Mouse (Mus musculus) right cerebral cortex, adult 18-20 months (tissue): ENCODE data around the gene Kif4.

Experiments used
- DNase-seq: peaks from one replicate; pipeline ENCODE4 v3.0.0; 2022; ENCODE audit warnings: mixed read lengths

Gene Kif4

DNA sequence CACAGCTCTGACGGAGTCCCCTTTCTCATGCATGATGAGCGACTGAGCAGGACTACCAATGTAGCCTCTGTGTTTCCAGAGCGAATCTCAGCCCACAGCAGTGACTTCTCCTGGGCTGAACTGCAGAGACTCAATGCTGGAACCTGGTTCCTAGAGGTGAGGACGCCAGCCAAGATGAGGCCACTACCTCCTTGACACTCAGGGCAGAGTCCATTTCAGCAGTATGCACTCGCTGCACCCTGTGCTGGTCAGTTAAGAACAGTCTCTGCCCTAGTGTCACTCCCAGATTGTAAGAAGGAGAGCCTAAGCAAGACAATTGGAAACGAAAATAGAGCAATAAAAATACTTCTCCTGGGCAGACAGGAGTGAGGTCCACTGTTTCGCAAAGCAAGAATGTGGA is 108.8 kb downstream of the Kif4 start:
- DNase-seq: no peak

DNA sequence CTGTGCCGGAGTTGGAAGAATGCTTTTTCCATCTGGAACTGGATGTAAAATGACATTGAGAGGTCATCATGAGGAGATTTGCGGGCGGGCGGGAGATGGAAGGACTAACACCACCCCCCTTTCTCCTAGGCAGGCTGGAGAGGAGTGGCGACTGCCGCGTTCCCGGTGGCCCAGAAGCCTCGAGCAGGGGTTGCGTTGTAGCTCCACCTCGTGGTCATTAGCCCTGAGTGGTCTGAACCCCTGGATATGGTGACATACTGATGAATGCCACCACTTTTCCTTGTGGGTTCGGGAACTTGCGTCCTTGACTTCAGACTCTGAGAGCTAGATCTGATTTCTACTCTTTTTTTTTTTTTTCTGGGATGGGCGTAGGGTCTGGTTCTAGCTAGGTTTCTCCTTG is 113.4 kb downstream of the Kif4 start:
- DNase-seq: peak; percentile 52

DNA sequence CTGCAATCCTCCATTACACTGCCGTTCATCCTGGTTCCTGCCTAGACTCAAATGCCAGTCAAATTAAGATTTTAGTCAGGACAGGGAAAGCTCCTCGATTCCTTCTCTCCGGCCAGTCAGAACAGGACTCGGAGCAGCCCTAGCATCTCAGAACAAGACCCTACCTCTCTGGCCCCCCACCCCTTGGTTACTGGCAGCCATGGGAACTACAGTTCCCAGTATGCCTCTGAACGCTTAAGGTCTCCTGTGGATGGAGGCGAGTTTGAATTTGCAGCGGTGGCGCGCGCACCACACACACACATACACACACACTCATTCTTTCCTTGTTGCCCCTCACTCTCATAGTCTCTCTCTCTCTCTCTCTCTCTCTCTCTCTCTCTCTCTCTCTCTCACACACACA is 113.9 kb downstream of the Kif4 start:
- DNase-seq: peak; percentile 12

DNA sequence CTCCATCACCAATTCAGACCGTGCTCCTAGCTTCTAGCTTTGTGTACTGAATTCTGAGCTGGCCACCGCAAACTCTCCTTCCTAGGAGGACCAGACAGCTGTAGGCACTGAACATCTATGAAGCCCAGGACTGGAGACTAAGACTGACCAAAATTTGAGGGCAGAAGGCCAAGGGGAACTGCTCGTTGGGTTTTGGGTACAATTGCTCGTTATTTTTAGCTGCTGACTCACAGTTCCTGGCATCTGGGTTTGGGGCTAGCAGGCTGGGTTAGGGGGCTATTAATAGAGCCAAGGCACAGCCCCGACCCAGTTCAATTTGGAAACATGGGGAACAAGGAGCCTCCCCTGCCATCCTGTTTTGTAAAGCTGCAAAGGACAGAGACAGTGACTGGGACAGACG is 115.2 kb downstream of the Kif4 start:
- peak; percentile 20 for DNase-seq

DNA sequence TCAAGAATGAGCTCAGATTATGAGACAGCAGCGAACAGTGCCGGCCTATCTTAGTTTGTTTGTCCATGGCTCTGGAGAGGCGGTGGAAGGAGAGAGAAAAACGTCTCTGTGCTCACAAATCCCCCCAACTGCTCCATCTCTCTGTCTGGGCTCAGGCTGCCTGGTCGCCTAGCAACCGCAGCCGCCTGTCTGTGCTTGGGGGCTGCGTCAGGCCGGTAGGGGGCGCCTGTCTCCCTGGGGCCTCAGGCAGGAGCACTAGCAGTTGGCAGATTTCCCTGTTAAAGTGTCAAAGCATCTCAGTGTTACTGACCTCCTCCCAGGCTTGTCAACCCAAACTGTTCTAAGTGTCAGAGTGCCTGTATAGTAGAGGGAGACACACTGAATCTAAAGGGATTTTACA is 116.4 kb downstream of the Kif4 start:
- peak; percentile 85 for DNase-seq

DNA sequence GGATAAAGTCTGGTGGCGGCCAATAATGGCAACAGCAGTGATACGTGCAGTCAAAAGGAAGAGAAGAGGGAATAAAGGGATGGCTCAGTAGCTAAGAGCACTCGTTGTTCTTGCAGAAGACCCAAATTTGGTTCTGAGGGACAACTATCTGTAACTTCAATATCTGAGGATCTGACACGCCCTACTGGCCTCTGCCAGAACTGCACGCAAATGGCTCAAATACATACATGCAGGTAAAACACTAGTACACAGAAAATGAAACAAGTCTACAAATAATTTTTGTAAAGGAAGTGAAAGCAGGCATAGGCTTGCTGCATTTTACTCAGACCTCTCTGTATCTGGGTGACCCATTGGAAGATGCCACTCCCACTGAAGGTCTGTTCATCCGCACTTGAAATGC is 140.3 kb downstream of the Kif4 start:
- DNase-seq: no peak

DNA sequence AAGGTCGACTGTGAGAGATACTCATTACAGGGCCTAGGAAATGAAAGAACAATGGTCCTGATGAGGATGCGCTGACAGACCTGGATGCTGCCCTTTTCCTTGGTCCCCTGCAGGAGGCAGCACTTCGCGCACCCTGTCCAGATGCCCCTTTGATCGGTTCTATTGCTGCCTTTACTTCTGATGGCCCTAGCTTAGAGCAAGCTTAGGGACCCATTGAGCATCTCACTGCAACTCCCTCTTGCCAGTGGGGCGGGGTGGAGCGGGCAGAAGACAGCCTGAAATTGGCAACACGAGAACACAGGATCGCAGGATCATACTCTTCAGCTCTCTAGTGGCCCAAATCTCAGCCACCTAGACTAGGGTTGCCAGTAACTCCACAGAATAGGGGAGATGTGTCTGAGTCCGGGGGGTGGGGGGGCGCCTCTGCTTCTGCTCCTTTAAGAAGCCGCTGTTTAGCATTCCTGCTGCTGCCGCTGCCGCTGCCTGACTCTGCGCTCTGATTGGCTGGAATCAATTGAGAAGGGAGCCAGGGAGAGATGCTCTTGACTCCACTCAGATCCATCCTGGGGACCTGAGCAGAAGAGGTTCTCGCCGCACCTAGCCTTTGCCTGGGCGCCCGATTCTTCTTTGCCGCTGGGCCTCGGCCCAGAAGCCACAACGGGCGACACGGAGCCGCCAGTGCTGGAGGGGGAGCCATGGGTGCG is 141.8 kb downstream of the Kif4 start, which contains the start of gene Dlg3:
Gene Dlg3 (plus strand): TSS at position 542 of the 704 bp plus-strand sequence.
- peak; percentile 80 for DNase-seq

DNA sequence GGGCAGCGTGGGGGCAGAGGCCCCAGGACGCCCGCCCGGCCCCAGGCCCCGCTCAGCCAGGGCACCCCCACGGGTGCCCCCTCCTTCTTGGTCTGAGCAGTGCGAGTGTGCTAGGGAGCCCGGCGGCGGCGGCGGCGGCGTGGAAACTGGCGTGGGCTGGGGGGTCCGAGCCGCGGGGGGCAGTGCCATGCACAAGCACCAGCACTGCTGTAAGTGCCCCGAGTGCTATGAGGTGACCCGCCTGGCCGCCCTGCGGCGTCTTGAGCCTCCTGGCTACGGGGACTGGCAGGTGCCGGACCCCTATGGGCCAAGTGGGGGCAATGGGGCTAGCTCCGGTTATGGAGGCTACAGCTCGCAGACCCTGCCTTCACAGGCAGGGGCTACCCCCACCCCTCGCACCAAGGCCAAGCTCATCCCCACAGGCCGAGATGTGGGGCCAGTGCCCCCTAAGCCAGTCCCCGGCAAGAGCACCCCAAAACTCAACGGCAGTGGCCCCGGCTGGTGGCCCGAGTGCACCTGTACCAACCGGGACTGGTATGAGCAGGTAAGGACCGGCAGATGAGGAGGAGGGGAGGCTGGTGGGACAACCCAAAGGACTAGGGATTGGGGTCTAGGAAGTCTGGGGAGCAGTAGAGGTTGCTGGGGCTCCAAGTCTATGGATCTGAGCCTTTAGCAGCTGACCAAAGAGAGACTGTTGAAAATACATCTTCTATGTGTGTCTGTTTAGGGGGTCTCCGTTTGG is 142.5 kb downstream of the Kif4 start:
- DNase-seq: no peak

DNA sequence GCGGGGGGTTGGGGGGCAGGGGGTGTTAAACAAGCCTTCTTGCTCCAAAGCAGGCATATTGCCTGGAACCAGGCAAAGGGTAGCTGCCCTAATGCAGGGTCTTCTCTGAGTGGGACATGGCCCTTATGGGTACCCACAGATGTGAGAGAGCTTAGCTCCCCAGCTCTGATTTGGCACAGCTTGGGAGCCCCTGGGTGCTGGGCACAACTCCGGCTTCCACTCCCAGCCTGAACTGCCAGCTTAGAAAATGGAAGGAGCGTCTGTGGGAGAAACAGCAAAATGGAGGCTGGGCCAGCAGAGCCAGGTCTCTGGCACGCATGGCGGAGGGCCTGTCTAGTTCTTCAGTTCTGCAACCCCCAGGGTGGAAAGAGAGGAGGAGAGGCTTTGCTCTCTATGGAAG is 143.7 kb downstream of the Kif4 start:
- no peak for DNase-seq

DNA sequence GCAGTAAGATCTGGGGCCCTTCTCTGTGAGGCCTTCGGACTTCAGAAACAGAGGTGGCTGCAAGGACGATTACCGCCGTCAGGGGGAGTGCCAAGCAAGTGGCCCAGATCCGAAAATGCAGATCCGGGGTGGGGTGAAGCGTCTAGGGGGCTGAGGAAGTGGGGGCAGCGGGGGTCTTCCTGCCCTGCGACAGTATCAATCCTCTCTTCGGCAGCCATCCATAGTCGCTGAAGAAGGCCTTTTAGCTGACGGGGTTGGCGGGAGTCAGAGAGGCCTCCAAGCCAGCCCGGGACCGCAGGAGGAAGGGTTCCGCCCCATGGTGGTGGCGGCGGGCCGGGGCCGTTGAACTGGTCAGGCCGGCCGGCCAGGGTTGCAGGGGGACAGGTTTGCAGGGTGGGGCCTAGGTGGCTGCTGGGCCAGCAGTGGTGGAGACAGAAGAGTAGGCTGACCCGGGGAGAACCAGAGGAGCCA is 148.8 kb downstream of the Kif4 start:
- no peak for DNase-seq

DNA sequence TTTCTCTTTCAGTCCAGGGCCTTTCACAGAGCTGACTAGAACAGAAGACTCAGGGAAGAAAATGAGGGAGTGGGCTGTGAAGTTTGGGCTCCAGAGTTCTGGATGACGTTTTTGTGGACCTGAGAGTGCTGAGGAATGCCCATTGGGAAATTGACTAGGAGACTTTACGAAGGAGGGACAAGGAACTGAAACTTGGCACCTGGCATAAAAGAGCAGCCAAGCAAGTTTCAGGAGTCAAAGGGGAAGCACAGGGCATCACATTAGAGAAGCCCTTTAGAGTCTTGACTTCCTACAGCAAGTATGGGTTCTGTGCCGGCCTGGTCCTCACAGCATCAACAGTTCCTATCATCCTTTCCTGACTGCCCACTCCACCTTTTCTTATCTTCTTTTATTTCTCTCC is 149.9 kb downstream of the Kif4 start:
- no peak for DNase-seq

DNA sequence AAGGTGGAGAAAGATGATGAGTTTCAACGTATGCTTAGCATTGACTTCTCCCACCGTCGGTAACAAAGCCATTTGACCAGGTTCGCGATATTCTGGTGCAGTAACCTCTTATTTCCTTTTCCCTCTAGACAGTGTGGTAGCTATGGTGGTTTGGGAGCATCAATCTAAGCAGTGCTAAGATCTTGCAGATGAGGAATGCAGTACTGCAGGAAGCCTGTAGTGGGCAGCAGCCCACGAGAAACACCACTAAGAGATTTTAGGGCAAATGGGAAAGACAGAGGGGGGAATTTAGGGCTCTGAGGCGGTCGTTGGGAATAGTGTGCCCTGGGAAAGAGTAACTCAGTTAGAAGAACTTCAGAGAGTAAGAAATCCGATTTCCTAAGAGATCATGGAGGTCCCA is 151.0 kb downstream of the Kif4 start:
- DNase-seq: peak; percentile 56
